Mouse (Mus musculus) megakaryocyte, embryonic 14.5 days (primary cell): ENCODE results near the gene Uts2r.

Experiments
- FLI1 ChIP-seq: IDR thresholded peaks from 2 replicates; pipeline ENCODE4 v1.6.1; 2012; ENCODE audit warnings: low read length, inconsistent platforms, mixed read lengths
- GATA1 ChIP-seq: IDR thresholded peaks from 3 replicates; pipeline ENCODE4 v1.6.1; 2012; ENCODE audit warnings: mixed read lengths, low read length, inconsistent platforms, borderline replicate concordance

- TF ChIP-seq GATA1: no peak
- TF ChIP-seq FLI1: no peak
Observed at GRCm38 (mm10) chr11:121192742-121193141, 32.7 kb downstream of the Uts2r start.
